Mouse (Mus musculus): ENCODE data around the gene Plscr5. TPM values are rescaled to one million over a fixed set of nuclear protein-coding genes. Genes with fewer than 3 reads are reported as not detected.
A peak's percentile ranks its signal among the peaks of the same experiment; 100 is the strongest.

Plscr5 gene
- polyA plus RNA-seq, 1 experiment from 2014 or later, result not detected

- TF ChIP-seq CTCF (IDR thresholded peaks at IDR 0.05; ENCODE audit: low read depth), result no peak
- DNase-seq (ENCODE audit: low spot score), result peak; percentile 51
- peak within 1 kb of the TSS; percentile 96 for H3K27ac ChIP-seq
- H3K36me3 ChIP-seq (ENCODE audit: insufficient read depth, low read length), result no peaks in the 10 kb centered on the region
- no peaks in the 10 kb centered on the region for H3K9me3 ChIP-seq (replicated peaks; ENCODE audit: low read length)
- no peak for ATAC-seq (replicated peaks; ENCODE audit: low FRiP score, low read depth)
- WGBS, result 20% methylated on average over 7 of the region's 7 CpGs
- H3K27me3 ChIP-seq (ENCODE audit: insufficient read depth, low read length), result no peaks in the 10 kb centered on the region
- peak within 1 kb of the TSS; percentile 70 for H3K4me2 ChIP-seq (ENCODE audit: low read length)
- peak within 1 kb of the TSS; percentile 50 for H3K4me3 ChIP-seq (replicated peaks; ENCODE audit: low read depth, low read length)
- no peaks in the 10 kb centered on the region for H3K4me1 ChIP-seq (replicated peaks; ENCODE audit: insufficient read depth, low read length)
- peak within 1 kb of the TSS; percentile 69 for H3K9ac ChIP-seq (ENCODE audit: low read depth, low read length)
Observed at GRCm38 (mm10) chr9:92249447-92249852, 56.7 kb downstream of the Plscr5 start, which contains the start of gene Plscr1. TSS of gene Plscr1 (plus strand) at chr9:92249750.

GRCm38 (mm10) chr9:92249987-92250772, 57.4 kb downstream of the Plscr5 start:
- peak overlapping the region; percentile 70 for H3K4me2 ChIP-seq (ENCODE audit: low read length)
- DNase-seq (ENCODE audit: low spot score), result peak; percentile 91
- H3K9ac ChIP-seq (ENCODE audit: low read depth, low read length), result peak overlapping the region; percentile 69
- WGBS, result under 1% methylated on average over 40 of the region's 40 CpGs
- peak overlapping the region; percentile 50 for H3K4me3 ChIP-seq (replicated peaks; ENCODE audit: low read depth, low read length)
- TF ChIP-seq CTCF (IDR thresholded peaks at IDR 0.05; ENCODE audit: low read depth), result peak; percentile 27; the same call in 1 of the 2 replicates
- H3K4me1 ChIP-seq (replicated peaks; ENCODE audit: insufficient read depth, low read length), result no peaks in the 10 kb centered on the region
- H3K27me3 ChIP-seq (ENCODE audit: insufficient read depth, low read length), result no peaks in the 10 kb centered on the region
- H3K36me3 ChIP-seq (ENCODE audit: insufficient read depth, low read length), result no peaks in the 10 kb centered on the region
- peak overlapping the region; percentile 96 for H3K27ac ChIP-seq
- no peaks in the 10 kb centered on the region for H3K9me3 ChIP-seq (replicated peaks; ENCODE audit: low read length)
- ATAC-seq (replicated peaks; ENCODE audit: low FRiP score, low read depth), result peak; percentile 95

GRCm38 (mm10) chr9:92252718-92253117, 60.0 kb downstream of the Plscr5 start:
- H3K27me3 ChIP-seq (ENCODE audit: insufficient read depth, low read length), result no peaks in the 10 kb centered on the region
- no peak for TF ChIP-seq CTCF (IDR thresholded peaks at IDR 0.05; ENCODE audit: low read depth)
- no peaks in the 10 kb centered on the region for H3K4me1 ChIP-seq (replicated peaks; ENCODE audit: insufficient read depth, low read length)
- H3K9ac ChIP-seq (ENCODE audit: low read depth, low read length), result no peak overlapping the region
- DNase-seq (ENCODE audit: low spot score) (no peak), ATAC-seq (replicated peaks; ENCODE audit: low FRiP score, low read depth) (no peak)
- peak overlapping the region; percentile 4; the same call in 1 of the 2 replicates for H3K4me2 ChIP-seq (ENCODE audit: low read length)
- H3K27ac ChIP-seq, result no peak overlapping the region
- no peaks in the 10 kb centered on the region for H3K9me3 ChIP-seq (replicated peaks; ENCODE audit: low read length)
- no peak overlapping the region for H3K4me3 ChIP-seq (replicated peaks; ENCODE audit: low read depth, low read length)
- H3K36me3 ChIP-seq (ENCODE audit: insufficient read depth, low read length), result no peaks in the 10 kb centered on the region
- WGBS, result 75% methylated on average over 5 of the region's 5 CpGs

GRCm38 (mm10) chr9:92253585-92254321, 61.0 kb downstream of the Plscr5 start:
- no peak for DNase-seq (ENCODE audit: low spot score)
- H3K4me3 ChIP-seq (replicated peaks; ENCODE audit: low read depth, low read length), result no peak overlapping the region
- ATAC-seq (replicated peaks; ENCODE audit: low FRiP score, low read depth), result no peak
- H3K9ac ChIP-seq (ENCODE audit: low read depth, low read length), result no peak overlapping the region
- H3K27me3 ChIP-seq (ENCODE audit: insufficient read depth, low read length), result no peaks in the 10 kb centered on the region
- no peak for TF ChIP-seq CTCF (IDR thresholded peaks at IDR 0.05; ENCODE audit: low read depth)
- no peak overlapping the region for H3K4me2 ChIP-seq (ENCODE audit: low read length)
- WGBS, result 84% methylated on average over 10 of the region's 10 CpGs
- no peaks in the 10 kb centered on the region for H3K4me1 ChIP-seq (replicated peaks; ENCODE audit: insufficient read depth, low read length)
- H3K36me3 ChIP-seq (ENCODE audit: insufficient read depth, low read length), result no peaks in the 10 kb centered on the region
- H3K9me3 ChIP-seq (replicated peaks; ENCODE audit: low read length), result no peaks in the 10 kb centered on the region
- no peak overlapping the region for H3K27ac ChIP-seq

Other genes with a start within 250 kb of the Plscr5 start
- 108 TPM in 2 replicates for gene Plscr1, start 56.8 kb downstream of the Plscr5 start, polyA plus RNA-seq (2015; fragmentation: Nextera tagmentation; extraction: Ambion mirVana)
- gene Plscr2, start 82.7 kb downstream of the Plscr5 start, polyA plus RNA-seq (2015; fragmentation: Nextera tagmentation; extraction: Ambion mirVana), result 131 and 134 TPM in 2 replicates
- 0.30 TPM in 1 of 2 replicates, not detected in the other for gene 1700057G04Rik, start 116.4 kb downstream of the Plscr5 start, polyA plus RNA-seq (2015; fragmentation: Nextera tagmentation; extraction: Ambion mirVana)